Mouse (Mus musculus): ENCODE data around the gene Sla2.

- TF ChIP-seq EP300 (IDR thresholded peaks at IDR 0.05; ENCODE audit: low read depth) (no peak), CTCF (IDR thresholded peaks at IDR 0.05; ENCODE audit: low read depth) (no peak)
Observed at GRCm38 (mm10) chr2:156841028-156841840, 45.8 kb downstream of the Sla2 start.

Measured in liver, postnatal 0 days (tissue).